Mouse (Mus musculus) C2C12 (cell line): ENCODE results near the gene Mars2.

Source experiments
- CTCF ChIP-seq: IDR thresholded peaks from one replicate; pipeline ENCODE4 v1.5.1; 2011; ENCODE audit not compliant: control insufficient read depth, insufficient read depth, insufficient read length
- MYOG ChIP-seq: IDR thresholded peaks from one replicate; pipeline ENCODE4 v1.6.1; 2011; ENCODE audit not compliant: control insufficient read depth, insufficient read length; ENCODE audit errors: extremely low read depth

- TF ChIP-seq CTCF (no peak), MYOG (no peak)
These were observed 38.3 kb upstream of the Mars2 start for GRCm38 (mm10) chr1:55198719-55199118.
